Mouse (Mus musculus): ENCODE measurements around the gene Ngdn. TPM values are rescaled to one million over a fixed set of nuclear protein-coding genes. Genes with fewer than 3 reads are reported as not detected.

The Ngdn gene
- polyA plus RNA-seq, 1 experiment from 2014 or later, result 43.7 TPM

DNA sequence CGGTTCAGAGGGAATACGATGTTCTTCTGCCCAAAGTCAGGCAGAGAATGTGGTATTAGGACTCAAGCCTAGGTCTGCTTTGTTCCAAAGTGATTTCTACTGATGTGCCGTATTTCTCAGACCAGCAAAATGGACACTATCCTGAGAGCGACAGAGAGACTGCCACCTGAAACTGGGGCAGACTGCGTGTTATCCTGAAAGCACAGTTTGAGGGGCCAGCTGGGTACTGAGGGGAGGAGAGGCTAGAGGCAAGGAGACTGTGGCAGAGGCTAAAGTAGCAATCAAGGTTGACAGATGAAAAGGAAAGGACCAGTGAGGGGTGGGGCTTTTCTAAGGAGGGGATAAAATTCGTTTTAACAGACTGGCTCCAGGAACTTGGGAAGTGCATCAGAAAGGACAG, 14.4 kb upstream of the Ngdn start:
- ChIA-PET CTCF (no interaction called here), POLR2A (no interaction called here)

DNA sequence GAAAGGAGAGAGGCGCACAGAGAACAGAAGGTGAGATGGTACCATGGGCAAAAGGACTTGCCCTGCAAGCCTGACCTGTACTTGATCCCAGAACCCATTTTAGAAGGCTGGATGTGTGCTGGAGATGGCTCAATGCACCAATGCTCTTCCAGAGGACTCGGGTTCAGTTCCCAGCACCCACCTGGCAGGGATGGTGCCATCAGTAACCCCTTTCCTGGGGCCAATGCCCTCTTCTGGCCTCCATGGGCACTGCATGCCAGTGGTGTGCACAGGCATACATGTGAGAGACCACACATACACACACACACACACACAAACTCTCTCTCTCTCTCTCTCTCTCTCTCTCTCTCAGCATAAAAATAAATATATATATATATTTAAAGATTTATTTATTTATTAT, 13.8 kb upstream of the Ngdn start:
- ATAC-seq, result no peak

More for the DNA sequence above, 14.4 kb upstream of the Ngdn start:
- in situ Hi-C loops (cut with MboI; ENCODE audit: low pct_unique_long_range_greater_than_20kb), result no loop called here
- ATAC-seq, result no peak
- no peak for TF ChIP-seq CTCF (IDR thresholded peaks at IDR 0.05)
- no peak for DNase-seq (ENCODE audit: low read depth, low spot score)
- H3K27me3 ChIP-seq, result peaks cover 17% of the 10 kb centered on the region

DNA sequence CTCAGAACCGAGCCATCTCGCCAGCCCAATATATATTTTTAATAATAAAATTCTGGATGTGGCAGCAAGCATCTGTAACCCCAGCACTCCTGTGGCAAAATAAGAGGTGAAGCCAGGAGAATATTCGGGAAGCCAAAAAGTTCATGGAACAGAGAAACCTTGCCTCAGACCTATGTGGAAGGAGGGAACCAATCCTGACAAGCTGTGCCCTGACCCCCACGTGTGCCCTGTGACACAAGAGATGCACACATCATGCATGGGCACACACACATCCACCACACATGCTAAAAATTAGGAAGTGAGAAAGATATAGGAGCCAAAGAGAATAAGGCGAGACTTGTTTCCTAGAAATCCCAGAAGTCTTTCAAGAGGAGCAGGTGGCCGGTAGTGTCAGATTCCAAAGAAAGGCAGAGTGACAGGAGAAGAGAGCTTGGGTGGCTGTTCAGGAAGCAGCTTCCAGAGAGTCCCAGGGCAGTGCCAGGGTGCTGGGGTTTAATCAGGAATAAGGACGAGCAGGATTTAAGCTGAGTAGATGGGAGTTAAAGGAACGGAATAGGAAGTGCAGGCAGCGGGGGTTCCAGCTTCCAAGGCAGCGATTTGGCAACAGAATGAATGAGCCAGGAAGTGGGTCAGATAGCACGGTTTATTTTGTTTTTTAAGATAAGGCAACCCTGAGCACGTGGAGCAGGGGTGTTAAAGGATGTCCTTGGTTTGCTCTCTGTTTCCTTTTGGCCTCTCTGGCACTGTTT, 13.1 kb upstream of the Ngdn start:
- in situ Hi-C loops (cut with MboI; ENCODE audit: low pct_unique_long_range_greater_than_20kb), result no loop called here
- ATAC-seq, result no peak
- no peak for TF ChIP-seq CTCF (IDR thresholded peaks at IDR 0.05)
- POLR2A ChIA-PET, result no interaction called here
- CTCF ChIA-PET, result interaction anchor here (1.2 kb wide), 1 partner anchor 13 kb away, joined by 3 read pairs; the partner anchor contains the start of gene Ngdn
- no peak for DNase-seq (ENCODE audit: low read depth, low spot score)
- peaks cover 13% of the 10 kb centered on the region for H3K27me3 ChIP-seq

More for the DNA sequence above, 13.8 kb upstream of the Ngdn start:
- ChIA-PET POLR2A (no interaction called here), CTCF (no interaction called here)
- H3K27me3 ChIP-seq, result peaks cover 17% of the 10 kb centered on the region
- no peak for TF ChIP-seq CTCF (IDR thresholded peaks at IDR 0.05)
- DNase-seq (ENCODE audit: low read depth, low spot score), result no peak
- in situ Hi-C loops (cut with MboI; ENCODE audit: low pct_unique_long_range_greater_than_20kb), result no loop called here

DNA sequence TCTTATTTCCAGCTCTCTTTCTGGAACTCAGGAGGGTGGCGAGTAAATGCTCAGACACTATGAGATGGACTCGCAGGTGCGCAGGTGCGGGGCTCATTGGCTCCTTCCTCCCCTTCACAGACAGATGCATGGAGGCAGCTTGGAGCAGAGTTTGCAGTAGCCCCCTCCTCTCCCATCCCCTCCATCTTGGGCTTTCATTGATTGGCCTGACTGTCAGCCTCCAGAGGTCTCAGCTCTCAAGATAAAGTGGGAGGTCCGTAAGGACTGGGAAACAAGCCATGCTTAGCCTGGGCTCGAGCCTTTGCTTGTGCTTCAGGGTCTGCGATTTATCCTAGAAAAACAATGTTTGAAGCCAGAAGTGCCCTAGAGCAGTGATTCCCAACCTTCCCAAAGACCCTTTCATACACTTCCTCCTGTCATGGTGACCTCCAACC, 12.6 kb upstream of the Ngdn start:
- CTCF ChIA-PET, result interaction anchor here (1.2 kb wide), 1 partner anchor 12 kb away, joined by 3 read pairs; the partner anchor contains the start of gene Ngdn
- POLR2A ChIA-PET, result no interaction called here
- H3K27me3 ChIP-seq, result peaks cover 11% of the 10 kb centered on the region
- DNase-seq (ENCODE audit: low read depth, low spot score), result no peak
- no peak for ATAC-seq
- no peak for TF ChIP-seq CTCF (IDR thresholded peaks at IDR 0.05)
- in situ Hi-C loops (cut with MboI; ENCODE audit: low pct_unique_long_range_greater_than_20kb), result no loop called here

DNA sequence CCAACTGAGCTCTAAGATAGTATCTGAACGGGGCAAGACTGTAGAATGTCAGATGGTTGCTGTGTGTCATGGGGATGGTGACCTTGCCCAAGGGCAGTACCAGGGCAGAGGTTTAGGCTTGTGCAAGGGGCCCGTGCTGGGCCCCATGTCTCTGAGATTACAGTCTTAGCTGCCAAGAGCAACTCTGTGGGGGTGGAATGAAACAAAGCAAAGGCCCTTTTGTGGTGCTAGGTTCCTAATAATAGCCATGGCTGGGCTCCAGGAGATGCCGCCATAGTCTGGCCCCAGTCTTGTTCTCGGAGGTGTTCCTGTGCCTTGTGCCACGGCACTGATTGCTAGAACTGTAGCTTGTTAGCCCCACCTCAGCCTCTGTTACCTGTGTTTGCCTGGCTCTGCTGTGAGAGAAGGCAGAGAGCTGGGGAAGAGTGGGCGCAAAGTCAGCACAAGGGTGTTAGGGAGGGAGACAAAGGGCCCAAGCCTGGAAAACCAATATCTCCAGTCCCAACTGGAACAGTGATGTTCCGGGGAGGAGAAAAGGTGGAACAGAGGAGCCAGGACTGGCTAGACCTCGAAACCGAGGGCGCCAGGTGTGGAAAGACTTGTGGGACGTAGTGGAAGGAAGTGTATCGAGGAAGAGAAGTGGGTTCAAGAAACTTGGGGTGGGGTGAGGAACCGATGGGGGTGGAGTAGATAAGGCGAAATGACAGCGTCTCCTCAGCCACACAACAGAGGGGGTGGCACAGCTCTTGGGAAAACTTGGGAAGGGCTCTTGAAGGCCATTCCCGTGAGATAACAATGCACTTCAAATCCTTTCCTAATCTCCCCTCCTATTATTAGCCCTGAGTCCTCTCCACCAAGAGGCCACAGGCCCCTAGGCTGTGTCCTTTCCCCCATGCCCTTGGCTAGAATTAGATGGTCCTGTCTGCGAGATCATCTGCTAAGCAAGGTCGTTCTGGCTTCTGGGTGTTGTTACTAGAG, 11.1 kb upstream of the Ngdn start:
- POLR2A ChIA-PET, result no interaction called here
- no peak for ATAC-seq
- TF ChIP-seq CTCF (IDR thresholded peaks at IDR 0.05), result no peak
- H3K27me3 ChIP-seq, result peaks cover 9% of the 10 kb centered on the region
- no peak for DNase-seq (ENCODE audit: low read depth, low spot score)
- in situ Hi-C loops (cut with MboI; ENCODE audit: low pct_unique_long_range_greater_than_20kb), result no loop called here
- CTCF ChIA-PET, result interaction anchor here (1.9 kb wide), 1 partner anchor 11 kb away, joined by 5 read pairs; the partner anchor contains the start of gene Ngdn

DNA sequence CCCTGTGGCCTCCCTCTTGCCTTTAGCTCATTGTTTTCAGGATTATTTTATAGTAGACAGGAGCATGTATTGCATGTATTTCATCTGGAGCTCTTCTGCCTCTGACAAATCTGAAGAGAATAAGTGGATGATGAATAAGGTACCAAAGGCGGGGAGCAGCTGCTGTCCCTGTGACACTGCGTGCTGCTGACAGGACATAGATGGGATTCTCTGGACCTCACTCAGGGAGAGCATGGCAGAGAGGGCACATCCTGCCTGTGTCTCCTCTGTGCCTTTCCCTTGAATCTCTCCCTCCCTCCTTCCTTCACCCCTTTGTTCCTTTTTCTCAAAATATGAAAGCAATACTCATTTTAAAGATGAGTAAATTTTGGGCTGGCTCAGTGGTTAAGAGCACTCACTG, 9.7 kb upstream of the Ngdn start:
- DNase-seq (ENCODE audit: low read depth, low spot score), result no peak
- TF ChIP-seq CTCF (IDR thresholded peaks at IDR 0.05), result no peak
- peaks cover 8% of the 10 kb centered on the region for H3K27me3 ChIP-seq
- in situ Hi-C loops (cut with MboI; ENCODE audit: low pct_unique_long_range_greater_than_20kb), result no loop called here
- ATAC-seq, result no peak
- ChIA-PET POLR2A (interaction anchor here (0.9 kb wide), 1 partner anchor 129 kb away, joined by 5 read pairs; no protein-coding TSS in a partner anchor), CTCF (interaction anchor here (1.2 kb wide), 1 partner anchor 10 kb away, joined by 3 read pairs; the partner anchor contains the start of gene Ngdn)

DNA sequence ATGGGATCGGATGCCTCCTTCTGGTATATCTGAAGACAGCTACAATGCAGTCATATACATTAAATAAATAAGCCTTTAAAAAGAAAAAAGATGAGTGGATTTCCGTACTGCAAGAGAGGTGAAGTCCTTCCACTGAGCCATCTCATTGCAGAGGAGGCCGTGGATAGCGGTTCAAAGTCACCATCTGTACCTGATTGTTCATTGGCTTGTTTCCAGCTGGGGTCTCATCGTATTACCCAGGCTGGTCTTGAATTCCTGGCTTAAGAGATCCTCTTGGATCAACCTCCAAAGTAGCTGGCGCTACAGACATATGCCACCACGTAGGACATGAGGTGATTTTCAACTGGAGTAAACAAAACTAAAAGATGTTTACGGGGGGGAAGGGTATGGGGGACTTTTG, 9.3 kb upstream of the Ngdn start:
- no peak for DNase-seq (ENCODE audit: low read depth, low spot score)
- no peak for TF ChIP-seq CTCF (IDR thresholded peaks at IDR 0.05)
- no peak for ATAC-seq
- CTCF ChIA-PET, result interaction anchor here (1.2 kb wide), 1 partner anchor 9 kb away, joined by 3 read pairs; the partner anchor contains the start of gene Ngdn
- POLR2A ChIA-PET, result interaction anchor here (0.9 kb wide), 1 partner anchor 130 kb away, joined by 5 read pairs; no protein-coding TSS in a partner anchor
- H3K27me3 ChIP-seq, result peaks cover 8% of the 10 kb centered on the region
- in situ Hi-C loops (cut with MboI; ENCODE audit: low pct_unique_long_range_greater_than_20kb), result no loop called here

DNA sequence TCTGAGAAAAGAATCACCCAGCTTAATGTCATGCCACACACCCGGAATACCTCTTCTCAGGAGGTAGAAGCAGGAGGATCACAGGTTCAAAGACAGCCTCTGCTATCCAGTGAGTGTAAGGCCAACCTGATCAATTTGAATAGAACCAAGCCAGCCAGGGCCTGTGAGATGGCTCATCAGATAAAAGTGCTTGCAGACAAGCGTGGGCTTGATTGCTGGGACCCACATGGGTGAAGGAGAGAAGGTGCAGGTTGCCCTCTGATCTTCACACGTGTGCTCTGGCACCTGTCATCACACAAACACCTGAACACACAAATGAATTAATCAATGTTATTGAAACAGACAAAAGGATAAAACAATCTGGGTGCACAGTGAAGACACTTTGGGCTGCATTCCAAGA, 8.7 kb upstream of the Ngdn start:
- peaks cover 8% of the 10 kb centered on the region for H3K27me3 ChIP-seq
- in situ Hi-C loops (cut with MboI; ENCODE audit: low pct_unique_long_range_greater_than_20kb), result no loop called here
- TF ChIP-seq CTCF (IDR thresholded peaks at IDR 0.05), result no peak
- ChIA-PET CTCF (interaction anchor here (1.2 kb wide), 1 partner anchor 9 kb away, joined by 3 read pairs; the partner anchor contains the start of gene Ngdn), POLR2A (no interaction called here)
- DNase-seq (ENCODE audit: low read depth, low spot score), result no peak
- ATAC-seq, result no peak

DNA sequence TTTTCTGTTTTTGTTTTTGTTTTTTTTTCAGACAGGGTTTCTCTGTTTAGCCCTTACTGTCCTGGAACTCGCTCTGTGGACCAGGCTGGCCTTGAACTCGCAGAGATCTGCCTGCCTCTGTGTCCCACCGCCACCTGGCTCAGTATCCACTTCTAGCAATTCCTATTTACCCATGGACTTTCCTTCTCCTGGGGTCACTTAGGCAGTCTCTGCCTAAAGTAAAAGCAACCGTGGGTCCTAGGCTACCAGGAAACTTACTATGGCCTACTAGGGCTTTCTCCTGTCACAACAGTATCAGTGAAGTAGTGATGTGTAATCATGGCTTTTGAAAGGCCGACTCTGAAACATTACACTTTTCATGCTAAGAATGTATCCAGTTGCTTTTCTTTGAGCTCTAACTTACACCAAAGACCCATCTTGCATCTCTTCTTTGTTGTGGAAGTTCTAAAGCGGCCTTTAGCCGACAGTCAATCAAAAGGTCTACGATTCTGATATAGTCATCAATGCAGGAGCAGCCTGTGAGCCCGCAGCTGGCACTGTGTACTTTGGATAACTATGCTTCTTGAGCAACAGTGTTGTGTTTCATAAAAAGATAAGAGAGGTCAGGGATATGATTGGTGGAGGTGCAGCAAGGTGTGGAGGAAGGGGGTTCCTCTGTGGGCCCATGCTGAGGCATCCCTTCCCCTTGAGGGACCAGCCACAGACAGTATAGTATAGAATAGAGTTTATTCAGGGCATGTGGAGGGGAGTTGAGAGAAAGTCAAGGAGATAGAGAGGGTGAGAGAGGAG, 7.9 kb upstream of the Ngdn start:
- in situ Hi-C loops (cut with MboI; ENCODE audit: low pct_unique_long_range_greater_than_20kb), result no loop called here
- CTCF ChIA-PET, result no interaction called here
- POLR2A ChIA-PET, result no interaction called here
- no peak for TF ChIP-seq CTCF (IDR thresholded peaks at IDR 0.05)
- DNase-seq (ENCODE audit: low read depth, low spot score), result no peak
- no peak for ATAC-seq
- peaks cover 8% of the 10 kb centered on the region for H3K27me3 ChIP-seq

DNA sequence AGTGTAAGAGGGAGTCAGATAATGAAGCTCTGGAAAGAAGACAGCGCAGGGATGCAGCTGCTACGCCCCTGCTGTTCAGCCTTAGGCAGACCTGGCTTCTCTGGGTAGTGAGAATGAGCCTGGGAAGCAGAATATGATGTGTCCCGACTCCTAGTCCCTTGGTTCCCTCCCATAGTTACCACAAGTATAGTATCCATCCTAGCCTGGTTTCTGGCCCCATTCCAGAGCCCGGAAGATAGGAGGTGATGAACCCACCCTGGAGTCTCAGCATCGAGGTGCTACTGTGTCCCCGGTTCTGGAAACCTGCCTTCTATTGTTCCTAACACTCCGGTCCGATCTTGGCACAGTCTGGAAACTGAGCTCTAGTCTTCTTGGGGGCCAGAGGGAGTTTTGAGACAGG, 6.8 kb upstream of the Ngdn start:
- no peak for DNase-seq (ENCODE audit: low read depth, low spot score)

More for the DNA sequence above, 6.8 kb upstream of the Ngdn start:
- in situ Hi-C loops (cut with MboI; ENCODE audit: low pct_unique_long_range_greater_than_20kb), result no loop called here
- ATAC-seq, result no peak
- ChIA-PET POLR2A (no interaction called here), CTCF (interaction anchor here (0.6 kb wide), 1 partner anchor 37 kb away, joined by 3 read pairs; no protein-coding TSS in a partner anchor)
- peaks cover 8% of the 10 kb centered on the region for H3K27me3 ChIP-seq
- TF ChIP-seq CTCF (IDR thresholded peaks at IDR 0.05), result no peak

Data from Patski (cell line).